ENCODE assay signal across 8 mouse cellular contexts in genomic region chr3:36612687-36613086, GRCm38 (mm10). TPM values are rescaled to one million over a fixed set of nuclear protein-coding genes. Genes with fewer than 3 reads are reported as not detected.
DNase-seq lines count a peak whose midpoint lies in the region; ATAC-seq lines count a peak whose summit lies in the region.

No protein-coding gene starts in this region.

- peak; percentile 49 for ATAC-seq in kidney, embryonic 16.5 days (ENCODE audit: low FRiP score, low TSS enrichment)
- ATAC-seq in hindbrain, embryonic 11.5 days (ENCODE audit: low FRiP score): peak; percentile 48

- H3K27ac ChIP-seq in kidney, embryonic 16.5 days (ENCODE audit: low read length): no peak overlapping the region
- H3K27ac ChIP-seq in hindbrain, embryonic 11.5 days (ENCODE audit: low read depth, low read length): no peak overlapping the region

- peaks cover 10% of the 10 kb centered on the region; the same call in 1 of the 2 replicates for H3K4me1 ChIP-seq in kidney, embryonic 16.5 days (ENCODE audit: insufficient read depth, low read length)
- no peaks in the 10 kb centered on the region for H3K4me1 ChIP-seq in hindbrain, embryonic 11.5 days (replicated peaks; ENCODE audit: control insufficient read depth, insufficient read depth, low read length)

- H3K36me3 ChIP-seq in kidney, embryonic 16.5 days (ENCODE audit: insufficient read depth, low read length): no peaks in the 10 kb centered on the region
- H3K36me3 ChIP-seq in hindbrain, embryonic 11.5 days (ENCODE audit: control insufficient read depth, insufficient read depth, low read length): no peaks in the 10 kb centered on the region

- no peaks in the 10 kb centered on the region for H3K27me3 ChIP-seq in kidney, embryonic 16.5 days (ENCODE audit: insufficient read depth, low read length)
- no peaks in the 10 kb centered on the region for H3K27me3 ChIP-seq in hindbrain, embryonic 11.5 days (ENCODE audit: control insufficient read depth, insufficient read depth, low read length)

- peak overlapping the region; percentile 74 for H3K9ac ChIP-seq in kidney, embryonic 16.5 days (replicated peaks; ENCODE audit: low read length)
- peak overlapping the region; percentile 74 for H3K9ac ChIP-seq in hindbrain, embryonic 11.5 days (ENCODE audit: low read depth, low read length)

- WGBS in kidney, embryonic 16.5 days: 6% methylated on average over 6 of the region's 6 CpGs
- WGBS in hindbrain, embryonic 11.5 days: 8% methylated on average over 6 of the region's 6 CpGs

- peak overlapping the region; percentile 65 for H3K4me2 ChIP-seq in kidney, embryonic 16.5 days (replicated peaks; ENCODE audit: low read depth, low read length)
- peak overlapping the region; percentile 46 for H3K4me2 ChIP-seq in hindbrain, embryonic 11.5 days (replicated peaks; ENCODE audit: low read depth, low read length)

- no peaks in the 10 kb centered on the region for H3K9me3 ChIP-seq in kidney, embryonic 16.5 days (ENCODE audit: low read length)
- H3K9me3 ChIP-seq in hindbrain, embryonic 11.5 days (ENCODE audit: control insufficient read depth, low read length): no peaks in the 10 kb centered on the region

- peak overlapping the region; percentile 64 for H3K4me3 ChIP-seq in kidney, embryonic 16.5 days (ENCODE audit: low read length)
- H3K4me3 ChIP-seq in hindbrain, embryonic 11.5 days (ENCODE audit: low read depth, low read length): peak overlapping the region; percentile 61

- no peak for DNase-seq in kidney, adult 8-10 months
- peak; percentile 36 for DNase-seq in brain, adult 2 months (ENCODE audit: low read depth, low spot score)
- DNase-seq in hindbrain, embryonic 11.5 days (ENCODE audit: low spot score): no peak
- DNase-seq in lung, postnatal 36 days: peak; percentile 8
- DNase-seq in gastrocnemius, postnatal 25 days: no peak
- no peak for DNase-seq in adrenal gland, adult 18-20 months (ENCODE audit: low spot score in 2 of 2)
- no peak for DNase-seq in urinary bladder, postnatal 10 days (ENCODE audit: low spot score)

RNA-seq across cellular contexts. Expression of gene Bbs7, which starts 0.6 kb away (rescaled TPM):
- polyA plus RNA-seq in kidney, embryonic 16.5 days (2015; fragmentation: Nextera tagmentation; extraction: Ambion mirVana): 16.2 and 19.3 TPM in 2 replicates
- 20.2 and 23.1 TPM in 2 replicates for polyA plus RNA-seq in hindbrain, embryonic 11.5 days (2014; fragmentation: Nextera tagmentation; extraction: Ambion mirVana)
- total RNA-seq in gastrocnemius, postnatal 25 days (2021): 1 to 10 TPM; 7.0 to 7.6 TPM
- 1 to 10 TPM; 6.7 to 7.7 TPM for total RNA-seq in adrenal gland, adult 18-20 months (2021)

RNA-seq across cellular contexts. Expression of gene Ccna2, which starts 40.7 kb away (rescaled TPM):
- polyA plus RNA-seq in kidney, embryonic 16.5 days (2015; fragmentation: Nextera tagmentation; extraction: Ambion mirVana): 182 and 194 TPM in 2 replicates
- 242 and 261 TPM in 2 replicates for polyA plus RNA-seq in hindbrain, embryonic 11.5 days (2014; fragmentation: Nextera tagmentation; extraction: Ambion mirVana)
- total RNA-seq in gastrocnemius, postnatal 25 days (2021): 1 to 10 TPM in 1 of 2 experiments, under 1 TPM in 1; 0.97 to 1.3 TPM
- total RNA-seq in adrenal gland, adult 18-20 months (2021): 1 to 10 TPM; 1.3 to 1.5 TPM

Comparison
In these comparisons a context has a peak if more than half of its experiments do, and no peak if none do; other contexts are left out.
1. DNase-seq: peak in brain, adult 2 months (single experiment) and lung, postnatal 36 days (single experiment); none in kidney, adult 8-10 months (0 of 2), hindbrain, embryonic 11.5 days (single experiment), gastrocnemius, postnatal 25 days (single experiment), adrenal gland, adult 18-20 months (0 of 2) and urinary bladder, postnatal 10 days (single experiment).